Mouse (Mus musculus): ENCODE measurements around the gene Cir1.

GRCm38 (mm10) chr2:73304506-73304905 lies 8.0 kb downstream of the Cir1 start:
- no peak for TF ChIP-seq CTCF (conservative IDR thresholded peaks at IDR 0.05 in 1 of 2, IDR thresholded peaks at IDR 0.05 in 1 of 2; ENCODE audit: low read depth in 2 of 2, low read length in 2 of 2)
- no peak for TF ChIP-seq POLR2A (IDR thresholded peaks at IDR 0.05; ENCODE audit: low read depth, low read length)
- no peak for TF ChIP-seq RAD21 (IDR thresholded peaks at IDR 0.05; ENCODE audit: low read depth, low read length)
- TF ChIP-seq TBP (conservative IDR thresholded peaks at IDR 0.05; ENCODE audit: low read depth, low read length) = no peak
- TF ChIP-seq EP300 (IDR thresholded peaks at IDR 0.05; ENCODE audit: low read length) = no peak
- TF ChIP-seq POLR2AphosphoS2 (IDR thresholded peaks at IDR 0.05; ENCODE audit: low read depth, low read length) = no peak
- no peak for TF ChIP-seq TCF12 (IDR thresholded peaks at IDR 0.05; ENCODE audit: low read depth, low read length)

Data from CH12.LX (cell line).